Mouse (Mus musculus) neural tube, embryonic 11.5 days (tissue): ENCODE data around the gene Cadps. TPM values are rescaled to one million over a fixed set of nuclear protein-coding genes. Genes with fewer than 3 reads are reported as not detected.

Source experiments
- ATAC-seq: fragments of 200-750 bp; cut with Nextera tagmentation; 2 replicates; pipeline ENCODE4 v1.8.0; 2017; ENCODE audit warnings: moderate number of reproducible peaks, mild to moderate bottlenecking, moderate TSS enrichment, moderate library complexity; ENCODE audit not compliant: insufficient read depth, low FRiP score, low TSS enrichment
- DNase-seq: peaks from one replicate; pipeline ENCODE4 v3.0.0-alpha.2; 2015; ENCODE audit warnings: low spot score
- H3K27ac ChIP-seq: fragments of 300-500 bp; sonication (generic); 2 replicates; pipeline ENCODE4 v1.5.1; 2014; ENCODE audit warnings: low read depth, mild to moderate bottlenecking, low read length
- H3K27me3 ChIP-seq: fragments of 300-500 bp; sonication (generic); 2 replicates; pipeline ENCODE4 v1.6.1; 2014; ENCODE audit warnings: mild to moderate bottlenecking, low read length, mixed read lengths; ENCODE audit not compliant: control insufficient read depth, insufficient read depth
- H3K36me3 ChIP-seq: fragments of 300-500 bp; sonication (generic); 2 replicates; pipeline ENCODE4 v1.6.1; 2014; ENCODE audit warnings: mild to moderate bottlenecking, low read length, moderate library complexity, mixed read lengths; ENCODE audit not compliant: control insufficient read depth, insufficient read depth
- H3K4me1 ChIP-seq: fragments of 300-500 bp; sonication (generic); 2 replicates; pipeline ENCODE4 v1.6.1; 2014; ENCODE audit warnings: low read length, mixed read lengths; ENCODE audit not compliant: control insufficient read depth, insufficient read depth
- H3K4me2 ChIP-seq: fragments of 300-500 bp; sonication (generic); 2 replicates; pipeline ENCODE4 v1.6.1; 2014; ENCODE audit warnings: low read depth, mild to moderate bottlenecking, moderate library complexity
- H3K4me3 ChIP-seq: fragments of 300-500 bp; sonication (generic); 2 replicates; pipeline ENCODE4 v1.5.1; 2014; ENCODE audit warnings: low read depth, low read length
- H3K9ac ChIP-seq: fragments of 300-500 bp; sonication (generic); 2 replicates; pipeline ENCODE4 v1.6.1; 2014; ENCODE audit warnings: mild to moderate bottlenecking, low read length
- H3K9me3 ChIP-seq: fragments of 300-500 bp; sonication (generic); 2 replicates; pipeline ENCODE4 v1.6.1; 2016; ENCODE audit warnings: low read length; ENCODE audit not compliant: control insufficient read depth
- WGBS: fragments of 180-500 bp; shearing (Covaris S2); extraction: QIAGEN DNeasy Blood & Tissue Kit; methylation state at CpG from one replicate; pipeline ENCODE4 v1.1.7; 2014; 5-methylcytosine and 5-hydroxymethylcytosine counted together
- polyA plus RNA-seq: library from polyadenylated mRNA; unstranded; fragments of >200 nt; fragmentation: Nextera tagmentation; extraction: Ambion mirVana; gene quantifications from 2 replicates; pipeline ENCODE4 v1.2.1, GENCODE M21; 2014

Cadps gene
- polyA plus RNA-seq, 1 experiment from 2014 or later = 30.0 TPM

DNA sequence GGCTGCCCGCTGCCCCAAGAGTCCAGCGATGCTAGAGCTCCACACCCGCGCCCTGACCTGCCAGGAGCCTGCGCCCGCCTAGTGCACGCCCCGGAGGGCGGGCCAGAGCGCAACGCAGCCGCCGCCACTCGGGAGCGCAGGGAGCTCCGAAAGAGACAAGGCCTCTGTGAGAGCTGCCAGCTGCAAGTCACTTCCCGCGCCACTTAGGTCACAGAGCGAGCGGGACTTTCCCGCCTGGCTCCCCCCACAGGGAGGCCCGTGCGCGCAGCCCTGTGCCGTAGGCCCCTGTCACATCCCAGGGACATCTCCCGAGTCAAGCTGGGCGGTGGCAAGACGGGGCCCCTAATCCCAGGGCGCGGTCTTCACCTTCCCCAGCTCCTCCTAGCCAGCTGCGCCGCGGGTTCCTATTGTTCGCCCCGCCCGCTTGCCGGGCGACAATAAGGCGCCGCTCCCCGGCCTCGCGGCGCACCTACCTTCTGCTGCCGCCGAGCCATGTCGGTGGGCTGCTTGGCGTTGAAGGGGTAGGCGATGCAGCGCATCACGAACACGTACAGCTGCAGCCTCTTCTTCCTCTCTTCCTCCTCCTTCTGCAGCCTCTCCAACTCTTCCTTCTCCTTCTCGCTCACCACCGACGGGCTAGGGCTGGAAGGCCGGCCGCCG lies 918 bp downstream of the Cadps start:
- WGBS = under 1% methylated on average over 58 of the region's 58 CpGs
- peak overlapping the region; percentile 77 for H3K4me3 ChIP-seq
- peak overlapping the region; percentile 94 for H3K27ac ChIP-seq
- peak; percentile 82 for DNase-seq
- peak overlapping the region; percentile 93 for H3K9ac ChIP-seq
- H3K9me3 ChIP-seq = no peaks in the 10 kb centered on the region
- peak overlapping the region; percentile 86 for H3K4me2 ChIP-seq
- ATAC-seq = peak; percentile 83
- no peaks in the 10 kb centered on the region for H3K27me3 ChIP-seq
- no peaks in the 10 kb centered on the region for H3K36me3 ChIP-seq
- no peaks in the 10 kb centered on the region for H3K4me1 ChIP-seq

GRCm38 (mm10) chr14:12821156-12821813 lies 1.6 kb downstream of the Cadps start:
- peak; percentile 25 for ATAC-seq
- Histone ChIP-seq H3K27ac (peak overlapping the region; percentile 94), H3K4me1 (no peaks in the 10 kb centered on the region), H3K9me3 (no peaks in the 10 kb centered on the region), H3K4me3 (peak overlapping the region; percentile 77), H3K36me3 (no peaks in the 10 kb centered on the region), H3K27me3 (no peaks in the 10 kb centered on the region), H3K9ac (peak overlapping the region; percentile 93), H3K4me2 (peak overlapping the region; percentile 86)
- no peak for DNase-seq
- 1% methylated on average over 13 of the region's 13 CpGs for WGBS

DNA sequence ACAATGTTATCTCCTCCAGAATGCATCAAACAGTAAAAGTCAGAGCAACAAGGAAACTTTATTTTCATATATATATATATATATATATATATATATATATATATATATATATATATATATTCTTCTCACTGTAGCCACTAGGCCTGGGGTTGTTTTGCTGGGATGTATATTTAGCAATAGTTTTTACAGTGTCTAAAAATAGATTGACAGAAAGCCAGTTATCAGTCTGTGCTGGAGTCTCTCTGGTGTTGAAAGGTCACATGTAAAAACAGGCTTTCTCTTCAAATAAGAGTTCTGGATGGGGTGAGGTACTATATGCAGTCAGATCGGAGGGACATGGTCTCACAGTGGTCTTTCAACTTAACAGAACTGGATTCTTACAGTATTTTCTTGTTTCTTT lies 2.7 kb downstream of the Cadps start:
- Histone ChIP-seq H3K9ac (no peak overlapping the region), H3K4me3 (no peak overlapping the region), H3K27me3 (no peaks in the 10 kb centered on the region), H3K36me3 (no peaks in the 10 kb centered on the region), H3K27ac (no peak overlapping the region), H3K4me1 (no peaks in the 10 kb centered on the region), H3K4me2 (0 out of 2 replicates have a peak overlapping the region, but pooled peaks have one; percentile 12), H3K9me3 (no peaks in the 10 kb centered on the region)
- 92% methylated on average over 1 of the region's 1 CpGs for WGBS
- ATAC-seq (no peak), DNase-seq (no peak)

DNA sequence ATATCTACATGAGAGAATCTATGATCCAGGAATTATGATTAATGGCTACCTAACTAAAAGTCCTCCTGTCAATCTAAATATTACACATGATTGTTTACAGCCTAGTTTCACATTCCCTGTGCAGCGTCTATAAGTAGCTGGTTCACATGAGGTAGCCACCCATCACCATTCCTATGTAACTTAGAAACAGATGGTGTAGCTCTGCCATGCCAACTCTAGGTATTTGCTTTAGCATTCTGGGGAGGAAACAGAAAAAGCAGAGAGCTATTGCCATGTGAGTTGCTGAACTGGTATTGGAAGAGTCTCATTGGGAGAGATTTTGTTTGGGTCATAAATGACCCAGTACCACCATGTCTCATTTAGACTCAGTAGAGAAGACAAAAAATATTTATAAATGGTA lies 4.4 kb downstream of the Cadps start:
- Histone ChIP-seq H3K4me2 (no peak overlapping the region), H3K9me3 (no peaks in the 10 kb centered on the region), H3K4me3 (no peak overlapping the region), H3K4me1 (no peaks in the 10 kb centered on the region), H3K27ac (no peak overlapping the region), H3K9ac (no peak overlapping the region), H3K36me3 (no peaks in the 10 kb centered on the region), H3K27me3 (no peaks in the 10 kb centered on the region)
- no peak for DNase-seq
- ATAC-seq = no peak
- WGBS = 93% methylated on average over 1 of the region's 1 CpGs

DNA sequence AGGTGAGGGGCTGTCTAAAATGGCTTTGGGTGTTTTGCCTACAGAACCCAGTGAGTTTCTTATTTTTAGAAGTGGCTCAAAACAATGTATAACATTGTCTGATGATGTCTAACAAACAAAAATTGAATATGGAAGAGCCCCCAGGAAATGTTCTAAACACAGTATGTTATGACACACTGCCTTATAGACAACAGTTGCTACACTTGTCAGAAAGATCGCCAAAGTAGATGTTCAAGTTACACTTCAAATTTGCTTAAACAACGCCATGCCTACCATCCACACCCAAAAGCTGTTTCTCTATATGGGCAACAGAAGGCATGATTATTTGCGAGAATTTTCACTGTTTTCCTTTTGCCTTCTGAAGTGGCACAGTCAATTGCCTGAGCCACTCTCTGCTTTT lies 10.8 kb downstream of the Cadps start:
- no peak for DNase-seq
- Histone ChIP-seq H3K27me3 (no peaks in the 10 kb centered on the region), H3K4me1 (no peaks in the 10 kb centered on the region), H3K27ac (no peak overlapping the region), H3K9ac (no peak overlapping the region), H3K36me3 (no peaks in the 10 kb centered on the region), H3K9me3 (no peaks in the 10 kb centered on the region), H3K4me3 (no peak overlapping the region), H3K4me2 (no peak overlapping the region)
- ATAC-seq = no peak
- WGBS = 86% methylated on average over 3 of the region's 3 CpGs

DNA sequence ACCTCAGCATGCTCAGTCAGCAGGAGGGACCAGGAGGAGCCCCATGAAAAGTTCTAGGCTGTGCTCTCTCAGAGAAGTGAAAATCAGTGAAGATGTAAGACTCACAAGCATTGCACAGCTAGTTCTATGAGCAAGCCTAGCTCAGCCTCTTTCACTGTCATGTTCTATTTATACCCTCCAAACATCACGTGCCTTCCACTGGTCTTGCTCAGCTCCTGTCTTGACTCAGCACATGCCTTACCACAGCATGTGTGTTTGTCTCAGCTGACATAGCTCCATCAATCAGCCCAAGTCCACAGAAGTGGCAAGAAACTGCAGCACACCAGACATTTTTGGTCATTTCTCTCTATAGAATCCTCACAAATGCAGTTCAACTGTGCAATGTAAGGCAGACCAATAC lies 19.9 kb downstream of the Cadps start:
- Histone ChIP-seq H3K27me3 (no peaks in the 10 kb centered on the region), H3K36me3 (no peaks in the 10 kb centered on the region), H3K4me2 (no peak overlapping the region), H3K9ac (no peak overlapping the region), H3K27ac (no peak overlapping the region), H3K4me3 (no peak overlapping the region), H3K4me1 (no peaks in the 10 kb centered on the region), H3K9me3 (no peaks in the 10 kb centered on the region)
- 74% methylated on average over 1 of the region's 1 CpGs for WGBS
- DNase-seq (no peak), ATAC-seq (no peak)

DNA sequence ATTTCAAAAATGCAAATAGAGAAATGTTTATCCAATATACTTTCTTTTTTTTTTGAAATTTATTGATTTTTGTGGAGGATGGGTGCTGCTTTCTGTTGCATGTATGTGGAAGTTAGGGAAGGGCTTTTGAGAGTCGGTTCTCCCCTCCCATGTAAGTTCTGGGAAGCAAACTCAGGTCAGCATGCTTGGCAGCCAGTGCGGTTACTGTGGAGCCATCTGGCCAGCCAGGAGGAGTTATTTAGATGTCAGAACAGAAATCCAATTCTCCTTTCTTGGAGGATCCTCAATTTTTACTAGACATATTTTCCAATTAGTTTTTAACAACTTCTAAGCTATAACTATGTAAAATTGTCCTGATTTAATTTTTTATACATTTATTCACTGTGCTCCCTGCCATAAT lies 21.8 kb downstream of the Cadps start:
- DNase-seq = no peak
- ATAC-seq = no peak
- Histone ChIP-seq H3K9ac (no peak overlapping the region), H3K4me2 (no peak overlapping the region), H3K4me3 (no peak overlapping the region), H3K36me3 (no peaks in the 10 kb centered on the region), H3K4me1 (no peaks in the 10 kb centered on the region), H3K27me3 (no peaks in the 10 kb centered on the region), H3K9me3 (no peaks in the 10 kb centered on the region), H3K27ac (no peak overlapping the region)
- WGBS = 90% methylated on average over 2 of the region's 2 CpGs

DNA sequence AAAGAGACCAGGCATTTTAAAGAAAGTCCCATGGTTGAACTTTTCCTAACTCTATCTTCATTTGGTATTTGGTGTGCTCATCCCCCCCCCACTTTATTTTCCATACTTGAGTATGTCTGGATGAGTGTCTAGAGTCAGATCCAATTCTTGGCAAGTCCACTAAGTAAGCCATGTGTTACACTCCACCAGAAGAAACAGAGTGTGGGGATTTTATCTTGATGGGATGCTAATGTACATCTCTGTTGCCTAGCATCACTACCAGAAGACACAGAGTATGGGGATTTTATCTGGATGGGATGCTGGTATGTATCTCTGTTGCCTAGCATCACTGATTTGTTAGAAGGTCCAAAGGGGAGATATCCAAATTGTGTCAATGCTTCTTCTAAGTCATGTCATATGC lies 24.0 kb downstream of the Cadps start:
- H3K9me3 ChIP-seq = no peaks in the 10 kb centered on the region
- H3K4me2 ChIP-seq = no peak overlapping the region
- no peaks in the 10 kb centered on the region for H3K27me3 ChIP-seq
- ATAC-seq (no peak), DNase-seq (no peak)
- H3K9ac ChIP-seq = no peak overlapping the region
- no peak overlapping the region for H3K4me3 ChIP-seq
- H3K27ac ChIP-seq = no peak overlapping the region
- no peaks in the 10 kb centered on the region for H3K36me3 ChIP-seq
- H3K4me1 ChIP-seq = no peaks in the 10 kb centered on the region

DNA sequence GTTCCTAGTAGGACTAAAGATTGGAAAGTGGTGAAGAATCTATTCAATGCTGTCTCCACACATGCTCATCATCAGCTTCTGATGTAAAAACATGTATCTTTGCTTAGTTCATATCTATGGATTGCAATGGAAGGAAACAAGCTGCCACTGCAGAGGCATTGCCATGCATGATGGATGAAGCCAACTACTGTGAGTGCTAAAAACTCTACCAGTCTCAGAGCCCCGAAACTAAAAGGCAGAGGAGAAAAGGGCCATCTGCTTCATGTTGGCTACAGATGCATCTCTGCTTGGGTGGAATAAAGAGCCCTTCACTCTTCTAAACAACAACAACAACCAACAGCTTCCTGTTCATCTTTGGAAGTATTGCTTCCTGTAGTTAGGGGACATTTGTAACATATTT lies 38.6 kb downstream of the Cadps start:
- no peaks in the 10 kb centered on the region for H3K36me3 ChIP-seq
- no peak overlapping the region for H3K27ac ChIP-seq
- H3K4me2 ChIP-seq = no peak overlapping the region
- H3K27me3 ChIP-seq = no peaks in the 10 kb centered on the region
- no peak overlapping the region for H3K4me3 ChIP-seq
- H3K9me3 ChIP-seq = no peaks in the 10 kb centered on the region
- 75% methylated on average over 1 of the region's 1 CpGs for WGBS
- no peak overlapping the region for H3K9ac ChIP-seq
- ATAC-seq (no peak), DNase-seq (no peak)
- no peaks in the 10 kb centered on the region for H3K4me1 ChIP-seq
